Mouse (Mus musculus) small intestine, adult 2 months (tissue): Measurements from ENCODE around the gene Ubxn7.

Experiments
- CTCF ChIP-seq: fragments of 200-500 bp; IDR thresholded peaks from 2 replicates; pipeline ENCODE4 v1.5.1; 2012; ENCODE audit warnings: low read depth, mild to moderate bottlenecking, control low read depth, inconsistent platforms, low read length, moderate library complexity, mixed read lengths; ENCODE audit not compliant: insufficient replicate concordance, insufficient read length; ENCODE audit errors: extremely low read depth
- POLR2A ChIP-seq: fragments of 200-500 bp; IDR thresholded peaks from 2 replicates; pipeline ENCODE4 v1.6.1; 2012; ENCODE audit warnings: low read depth, mild to moderate bottlenecking, control low read depth, inconsistent platforms, low read length, moderate library complexity

DNA sequence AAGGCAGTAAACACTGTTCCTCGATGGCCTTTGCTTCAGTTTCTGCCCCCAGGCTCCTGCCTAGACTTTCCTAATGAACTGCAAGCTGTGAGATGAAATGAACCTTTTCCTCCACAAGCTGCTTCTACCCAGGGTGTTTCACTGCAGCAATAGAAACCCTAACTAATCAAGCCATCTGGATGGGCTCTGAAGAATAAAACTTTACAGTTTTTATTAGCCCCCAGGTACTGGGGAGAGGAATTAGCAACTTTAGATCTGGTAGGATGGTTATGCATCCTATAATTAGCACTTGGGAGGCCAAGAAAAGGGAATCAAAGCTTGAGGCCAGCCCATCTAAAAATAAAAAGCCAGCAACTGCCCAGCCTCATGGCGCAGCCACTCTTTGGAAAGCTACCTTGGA is 15.5 kb upstream of the Ubxn7 start:
- TF ChIP-seq POLR2A (no peak), CTCF (no peak)
